Mouse (Mus musculus): Measurements from ENCODE around the gene Fam53a.

The Fam53a gene

GRCm38 (mm10) chr5:33630615-33631014, 1.2 kb upstream of the Fam53a start:
- DNase-seq (ENCODE audit: low spot score), result peak; percentile 12

- no peak for DNase-seq (ENCODE audit: low spot score)
These were observed 626 bp upstream of the Fam53a start for GRCm38 (mm10) chr5:33630061-33630460.

- peak; percentile 62 for DNase-seq (ENCODE audit: low spot score)
These were observed 575 bp downstream of the Fam53a start for GRCm38 (mm10) chr5:33628820-33629300.

- no peak for DNase-seq (ENCODE audit: low spot score)
These were observed 1.5 kb downstream of the Fam53a start for GRCm38 (mm10) chr5:33627968-33628367.

GRCm38 (mm10) chr5:33623766-33624165, 5.7 kb downstream of the Fam53a start:
- DNase-seq (ENCODE audit: low spot score), result no peak

GRCm38 (mm10) chr5:33622671-33623070, 6.8 kb downstream of the Fam53a start:
- no peak for DNase-seq (ENCODE audit: low spot score)

- DNase-seq (ENCODE audit: low spot score), result no peak
These were observed 15.0 kb downstream of the Fam53a start for GRCm38 (mm10) chr5:33614391-33614790.

GRCm38 (mm10) chr5:33611795-33612194, 17.6 kb downstream of the Fam53a start:
- no peak for DNase-seq (ENCODE audit: low spot score)

- DNase-seq (ENCODE audit: low spot score), result no peak
These were observed 20.2 kb downstream of the Fam53a start for GRCm38 (mm10) chr5:33609226-33609625.

GRCm38 (mm10) chr5:33607434-33607833, 22.0 kb downstream of the Fam53a start:
- no peak for DNase-seq (ENCODE audit: low spot score)

GRCm38 (mm10) chr5:33606631-33607030, 22.8 kb downstream of the Fam53a start:
- DNase-seq (ENCODE audit: low spot score), result no peak

- no peak for DNase-seq (ENCODE audit: low spot score)
These were observed 24.1 kb downstream of the Fam53a start for GRCm38 (mm10) chr5:33605314-33605713.

GRCm38 (mm10) chr5:33593620-33594019, 35.8 kb downstream of the Fam53a start:
- no peak for DNase-seq (ENCODE audit: low spot score)

GRCm38 (mm10) chr5:33589221-33589888, 40.1 kb downstream of the Fam53a start:
- peak; percentile 51 for DNase-seq (ENCODE audit: low spot score)

GRCm38 (mm10) chr5:33588066-33588465, 41.4 kb downstream of the Fam53a start:
- DNase-seq (ENCODE audit: low spot score), result no peak

- DNase-seq (ENCODE audit: low spot score), result no peak
These were observed 41.9 kb downstream of the Fam53a start for GRCm38 (mm10) chr5:33587498-33588058.

GRCm38 (mm10) chr5:33580336-33580735, 49.1 kb downstream of the Fam53a start:
- no peak for DNase-seq (ENCODE audit: low spot score)

GRCm38 (mm10) chr5:33574207-33574606, 55.2 kb downstream of the Fam53a start:
- no peak for DNase-seq (ENCODE audit: low spot score)

- no peak for DNase-seq (ENCODE audit: low spot score)
These were observed 63.5 kb downstream of the Fam53a start for GRCm38 (mm10) chr5:33565886-33566285.

GRCm38 (mm10) chr5:33556277-33556995, 73.0 kb downstream of the Fam53a start:
- no peak for DNase-seq (ENCODE audit: low spot score)

Data from spleen, adult 12 weeks (tissue).